Mouse (Mus musculus): ENCODE measurements around the gene Snrnp35.
"Not testable (repeated sequence)": the region's sequence is repeated elsewhere in the genome, so short reads cannot be mapped to it uniquely, and the experiment has no call there.

The Snrnp35 gene

DNA sequence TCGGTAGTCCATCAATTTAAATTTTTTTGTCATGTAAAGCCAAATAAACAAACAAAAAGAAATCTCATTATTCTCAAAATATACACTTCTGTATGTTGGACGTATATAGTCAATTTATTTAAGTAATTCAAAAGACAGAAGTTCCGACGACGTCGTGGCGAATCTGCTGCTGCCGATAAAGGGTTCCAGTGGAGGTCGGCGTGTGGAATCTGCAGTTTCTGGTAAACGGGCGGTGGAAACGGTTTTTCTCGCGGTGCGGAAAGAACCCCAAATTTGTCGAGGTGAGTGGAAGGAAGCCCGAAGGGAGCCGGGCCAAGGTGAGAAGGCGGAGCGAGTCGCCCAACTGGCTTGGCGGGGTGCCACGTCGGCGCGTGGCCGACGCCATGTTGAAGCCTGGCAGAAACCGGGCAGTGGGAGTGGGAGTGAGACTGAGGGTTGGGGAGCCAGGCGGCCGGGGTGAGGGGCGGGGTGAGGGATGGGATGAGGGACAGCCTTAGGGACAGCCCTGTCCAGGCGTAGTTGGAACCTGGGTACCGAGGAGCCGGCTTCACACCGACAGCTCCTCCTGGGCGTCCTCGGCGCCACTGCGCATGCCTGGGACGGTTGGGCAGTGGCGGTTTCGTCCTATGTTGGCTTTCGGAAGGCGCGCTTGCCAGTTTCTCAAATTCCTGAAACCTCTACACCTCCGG lies at the start of gene Snrnp35:
Gene Snrnp35 (plus strand): TSS at position 169 of the 689 bp plus-strand sequence.
- DNase-seq (ENCODE audit: low read depth, low spot score): peak; percentile 90

DNA sequence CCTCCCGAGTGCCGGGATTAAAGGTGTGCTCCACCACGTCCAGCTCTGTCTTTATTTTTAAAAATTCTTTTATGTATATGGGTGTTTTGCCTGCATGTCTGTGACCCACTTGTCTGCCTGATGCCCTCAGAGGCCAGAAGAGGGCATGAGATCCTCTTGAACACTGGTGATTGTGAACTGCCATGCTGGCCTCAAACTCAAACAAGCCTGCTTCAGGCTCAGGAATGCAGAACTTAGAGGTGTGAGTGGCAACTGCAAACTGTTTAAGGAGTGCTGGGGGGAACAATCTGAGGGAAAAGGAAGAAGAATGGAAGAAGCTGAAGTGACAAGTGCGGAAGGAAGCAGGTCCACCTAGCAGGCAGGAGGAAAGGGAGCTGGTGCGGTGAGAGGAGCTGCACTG lies 44.7 kb upstream of the Snrnp35 start:
- DNase-seq (ENCODE audit: low read depth, low spot score): no peak

DNA sequence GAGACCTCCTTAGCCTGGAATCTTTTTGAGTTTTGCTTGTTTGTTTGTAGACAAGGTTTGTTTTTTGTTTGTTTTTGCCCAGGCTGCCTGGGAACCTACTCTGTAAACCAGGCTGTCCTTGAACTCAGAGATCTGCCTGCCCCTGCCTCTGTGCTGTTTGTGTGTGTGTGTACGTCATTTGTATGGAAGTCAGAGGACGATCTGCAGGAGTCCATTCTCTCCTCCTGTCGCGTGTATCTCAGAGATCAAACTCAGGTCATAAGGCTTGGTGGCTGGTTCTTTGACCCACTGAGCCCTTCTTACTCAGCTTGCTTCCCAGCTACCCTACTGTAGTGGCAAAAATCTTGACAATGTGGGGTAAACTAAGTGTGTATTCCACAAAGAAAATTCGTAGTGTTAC lies 44.2 kb upstream of the Snrnp35 start:
- no peak for DNase-seq (ENCODE audit: low read depth, low spot score)

DNA sequence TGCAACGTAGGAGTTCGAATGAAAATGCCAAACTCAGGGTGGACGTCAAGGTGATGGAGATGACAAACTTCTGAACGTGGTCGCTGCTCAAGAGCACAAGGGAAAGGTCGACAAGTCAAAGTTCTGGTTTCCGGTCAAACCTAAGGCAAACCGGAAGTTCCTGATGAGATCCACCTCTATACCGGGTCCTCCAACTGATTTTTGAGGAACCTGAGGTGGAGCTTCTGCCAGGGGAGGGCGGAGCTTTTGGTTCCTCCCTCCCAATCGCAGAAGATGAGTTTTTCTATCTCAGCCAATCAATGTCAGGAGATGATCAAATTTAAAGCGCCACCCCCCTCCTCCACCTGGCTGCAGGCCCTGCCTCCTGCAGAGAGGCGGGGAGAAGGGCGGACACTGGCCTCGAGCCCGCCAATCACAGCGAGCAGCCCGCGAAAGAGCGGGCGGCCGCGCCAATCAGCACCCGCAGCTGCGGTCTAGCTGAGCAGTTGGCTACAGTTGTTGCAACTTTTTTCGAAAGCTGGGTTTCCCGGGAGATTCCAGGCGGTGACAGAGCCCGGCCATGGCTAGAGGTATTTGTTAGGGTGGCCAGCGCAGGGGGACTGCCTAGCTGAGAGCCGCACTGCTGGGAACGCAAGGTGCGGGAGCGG lies 43.4 kb upstream of the Snrnp35 start, which contains the start of gene Kmt5a:
Gene Kmt5a (plus strand): TSS at position 484 of the 647 bp plus-strand sequence.
- peak; percentile 99 for DNase-seq (ENCODE audit: low read depth, low spot score)

DNA sequence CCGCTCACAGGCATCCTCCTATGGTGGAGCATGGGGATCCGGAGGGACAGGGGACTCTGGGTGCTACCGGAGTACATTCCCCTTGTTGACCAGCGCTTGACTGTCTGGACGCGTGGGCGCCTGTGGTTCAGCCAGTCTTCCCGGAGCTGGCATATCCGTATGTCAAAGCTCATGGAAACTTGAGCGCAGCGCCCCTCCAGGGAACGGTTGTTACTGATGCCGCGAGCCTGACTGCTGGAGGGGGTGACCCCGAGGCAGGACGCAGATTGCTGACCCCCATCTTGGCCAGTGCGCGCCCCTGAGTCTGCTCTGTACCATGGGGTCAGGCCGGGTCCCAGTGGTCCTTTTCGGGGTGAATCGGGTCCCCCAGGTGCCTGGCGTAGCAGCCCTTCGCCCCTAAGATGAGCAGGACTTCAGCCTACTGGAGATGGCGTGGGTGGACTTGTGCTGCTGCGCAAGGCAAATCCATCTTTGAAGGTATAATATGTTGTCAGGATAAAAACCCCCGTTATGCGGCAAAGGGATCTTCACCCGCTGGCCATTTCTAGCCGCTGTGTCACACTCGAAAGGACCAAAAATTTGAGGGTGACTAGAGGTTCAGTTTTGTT lies 42.7 kb upstream of the Snrnp35 start:
- peak; percentile 63 for DNase-seq (ENCODE audit: low read depth, low spot score)

DNA sequence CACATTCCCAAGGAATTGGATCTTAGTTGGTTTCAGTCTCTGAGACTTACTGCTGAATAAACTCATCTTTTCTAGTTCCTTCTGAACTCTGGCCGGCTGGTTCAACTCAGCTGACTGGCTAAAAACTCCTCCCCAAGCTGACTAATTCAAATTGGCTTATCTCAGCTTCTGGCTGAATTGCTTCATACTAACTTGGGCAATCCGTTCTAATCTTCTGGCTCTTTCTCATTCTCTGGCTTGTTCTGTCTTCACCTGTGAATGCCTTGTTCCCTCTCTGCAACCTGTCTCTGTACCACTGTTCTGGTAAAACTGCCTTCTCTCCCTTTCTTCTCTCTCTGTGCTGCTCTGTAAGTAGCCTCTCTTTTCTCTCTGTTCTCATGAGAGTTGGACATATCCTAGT lies 40.3 kb upstream of the Snrnp35 start:
- no peak for DNase-seq (ENCODE audit: low read depth, low spot score)

DNA sequence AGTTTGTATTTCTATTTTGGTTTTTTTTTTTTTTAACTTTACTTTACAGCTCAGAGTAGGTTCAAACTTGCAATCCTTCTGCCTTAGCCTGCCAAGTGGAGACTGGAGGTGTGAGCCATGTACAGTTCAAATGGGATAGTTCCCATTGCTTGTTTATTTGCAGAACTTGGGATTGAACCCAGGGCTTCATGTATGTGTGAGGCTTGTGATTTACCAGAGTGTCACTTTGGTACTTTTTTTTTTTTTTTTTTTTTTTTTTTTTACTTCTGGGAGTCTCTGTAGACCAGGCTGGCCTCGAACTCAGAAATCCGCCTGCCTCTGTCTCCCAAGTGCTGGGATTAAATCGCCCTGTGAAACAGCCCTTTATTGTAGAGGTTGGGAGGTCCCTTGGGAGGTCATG lies 38.7 kb upstream of the Snrnp35 start:
- no peak for DNase-seq (ENCODE audit: low read depth, low spot score)

DNA sequence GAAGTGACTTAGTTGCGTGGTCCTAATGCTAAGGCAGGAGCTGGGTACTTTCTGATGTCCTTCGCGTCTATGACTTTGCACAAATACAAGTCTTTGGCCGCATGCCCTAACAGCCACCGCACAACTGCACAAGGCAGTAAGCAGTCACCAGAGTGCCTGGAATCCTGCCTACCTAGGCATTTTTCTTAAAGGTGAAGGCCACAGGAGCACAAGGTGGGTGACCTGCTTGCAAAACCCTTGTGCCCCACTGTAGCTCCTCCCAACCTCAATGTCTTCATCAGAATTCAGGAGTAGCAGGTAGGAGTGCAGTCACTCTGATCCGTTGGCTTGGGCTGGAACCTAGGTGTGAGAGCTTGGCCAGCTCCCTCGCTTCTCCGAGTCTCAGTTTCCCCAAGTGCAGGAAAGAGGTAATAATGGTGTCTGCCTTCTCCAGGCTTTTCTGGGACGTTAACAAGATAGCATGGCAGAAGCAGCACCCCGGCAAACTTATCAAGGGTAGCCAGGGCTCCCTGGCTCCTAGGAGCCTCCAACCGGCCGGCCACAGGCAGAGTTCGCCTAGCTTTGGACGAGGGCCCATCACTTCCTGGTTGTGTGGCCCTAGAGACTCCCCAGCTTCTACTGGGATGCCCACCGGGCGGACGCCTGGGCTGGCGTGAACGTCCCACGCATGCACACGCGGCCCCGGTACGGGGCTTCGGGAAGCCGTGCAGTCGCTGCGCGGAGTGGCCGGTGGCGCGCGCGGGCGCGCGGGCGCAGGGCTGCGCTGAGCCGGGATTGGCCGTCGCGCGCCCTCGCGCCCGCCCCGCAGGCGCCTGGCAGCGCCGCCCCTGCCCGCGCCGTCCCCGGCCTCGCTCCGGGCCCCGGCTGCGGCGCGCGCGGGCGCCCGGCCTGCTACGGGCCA lies 38.0 kb upstream of the Snrnp35 start:
- DNase-seq (ENCODE audit: low read depth, low spot score): peak; percentile 59

DNA sequence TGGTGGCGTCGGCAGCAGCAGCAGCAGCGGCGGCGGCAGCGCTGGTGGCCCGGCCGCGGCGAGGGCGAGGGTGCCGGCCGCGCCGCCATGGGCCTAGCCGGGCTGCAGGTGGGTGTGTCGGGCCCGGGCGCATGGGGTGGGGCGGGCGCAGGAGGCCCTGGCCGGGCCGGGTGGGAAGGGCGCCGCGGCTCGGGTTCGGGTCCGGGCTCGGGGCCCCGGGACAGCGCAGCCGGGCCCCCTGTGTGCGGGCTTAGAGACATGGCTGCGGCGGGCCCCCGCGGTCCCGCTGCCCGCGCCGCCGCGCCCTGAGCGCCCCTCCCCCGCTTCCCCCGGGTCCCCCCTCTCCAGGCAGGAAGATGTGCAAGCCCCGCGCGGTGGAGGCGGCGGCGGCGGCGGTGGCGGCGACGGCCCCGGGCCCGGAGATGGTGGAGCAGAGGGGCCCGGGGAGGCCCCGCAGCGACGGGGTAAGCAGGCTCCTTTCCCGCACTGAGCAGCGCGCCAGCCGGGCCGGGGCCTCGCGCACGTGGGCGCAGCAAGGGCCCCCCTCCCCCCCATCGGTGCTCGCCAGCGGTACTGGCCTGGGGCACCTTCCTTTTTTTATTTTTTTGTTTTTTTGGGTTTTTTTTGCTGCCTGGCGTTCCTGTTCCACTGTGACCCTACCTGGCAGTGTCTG lies 37.2 kb upstream of the Snrnp35 start:
- DNase-seq (ENCODE audit: low read depth, low spot score): no peak

DNA sequence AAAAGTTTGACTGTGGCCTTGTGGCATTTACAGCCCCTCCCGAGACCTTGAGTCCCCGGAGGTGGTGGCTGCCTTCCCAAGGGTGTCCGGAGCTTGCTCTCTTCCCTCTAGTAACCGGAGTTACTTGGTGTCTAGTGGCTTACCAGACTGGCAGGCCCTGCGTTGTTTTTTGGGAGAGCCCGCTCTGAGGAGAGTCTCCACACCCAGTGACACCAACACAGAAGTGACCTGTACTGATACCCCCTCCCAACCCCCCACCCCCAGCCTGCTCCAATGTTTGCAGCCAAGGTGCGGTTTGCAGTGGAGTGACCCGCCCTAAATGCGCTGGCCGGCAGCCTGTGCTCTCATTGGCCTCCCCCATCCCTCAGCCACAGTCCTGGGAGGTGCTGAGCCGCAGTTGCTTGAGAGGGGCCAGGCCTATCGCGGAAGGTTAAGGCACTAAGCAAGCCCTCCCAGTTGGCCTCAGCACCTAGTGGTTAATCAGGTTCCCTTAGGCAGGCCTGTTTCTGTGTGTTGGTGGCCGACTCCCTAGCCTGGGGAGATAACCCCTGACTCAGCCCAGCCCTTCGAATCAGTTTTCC lies 36.5 kb upstream of the Snrnp35 start:
- peak; percentile 91 for DNase-seq (ENCODE audit: low read depth, low spot score)

DNA sequence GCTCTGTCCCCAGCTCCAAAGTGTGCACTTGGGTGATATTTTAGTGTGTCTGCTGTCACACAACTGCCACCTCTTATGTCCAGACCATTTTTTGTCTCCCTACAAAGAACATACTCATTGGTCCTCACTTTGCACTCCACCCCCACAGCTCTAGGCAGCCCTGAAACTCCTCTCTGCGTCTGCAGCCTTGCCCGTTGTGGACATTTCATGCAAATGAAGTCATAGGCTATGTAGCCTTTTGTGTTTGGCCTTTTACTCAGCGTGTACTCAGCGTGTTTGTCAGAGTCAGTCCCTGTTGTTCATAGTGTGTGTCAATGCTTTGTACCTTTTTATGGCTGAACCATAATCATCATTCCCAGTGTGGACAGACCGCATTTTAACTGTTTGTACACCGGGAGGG lies 33.4 kb upstream of the Snrnp35 start:
- DNase-seq (ENCODE audit: low read depth, low spot score): no peak

DNA sequence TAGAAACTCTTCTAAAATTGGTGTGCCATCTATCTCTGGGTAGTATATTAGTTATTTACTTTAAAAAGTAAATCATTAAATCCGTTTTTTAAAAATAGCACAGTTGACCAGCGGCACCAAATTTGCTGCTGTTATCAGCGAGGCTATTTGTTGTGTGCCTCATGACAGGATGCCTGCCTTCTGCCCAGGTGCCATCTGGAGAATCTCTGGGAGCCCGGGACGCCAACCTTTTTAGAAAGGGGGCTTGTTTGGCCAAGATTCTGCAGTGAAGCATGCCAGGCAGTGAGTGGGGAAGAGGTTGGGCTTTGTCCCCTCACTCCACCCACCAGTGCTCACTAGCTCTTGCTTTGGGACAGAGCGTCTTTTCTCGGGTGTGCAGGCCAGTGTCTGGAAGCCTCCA lies 32.9 kb upstream of the Snrnp35 start:
- DNase-seq (ENCODE audit: low read depth, low spot score): no peak

DNA sequence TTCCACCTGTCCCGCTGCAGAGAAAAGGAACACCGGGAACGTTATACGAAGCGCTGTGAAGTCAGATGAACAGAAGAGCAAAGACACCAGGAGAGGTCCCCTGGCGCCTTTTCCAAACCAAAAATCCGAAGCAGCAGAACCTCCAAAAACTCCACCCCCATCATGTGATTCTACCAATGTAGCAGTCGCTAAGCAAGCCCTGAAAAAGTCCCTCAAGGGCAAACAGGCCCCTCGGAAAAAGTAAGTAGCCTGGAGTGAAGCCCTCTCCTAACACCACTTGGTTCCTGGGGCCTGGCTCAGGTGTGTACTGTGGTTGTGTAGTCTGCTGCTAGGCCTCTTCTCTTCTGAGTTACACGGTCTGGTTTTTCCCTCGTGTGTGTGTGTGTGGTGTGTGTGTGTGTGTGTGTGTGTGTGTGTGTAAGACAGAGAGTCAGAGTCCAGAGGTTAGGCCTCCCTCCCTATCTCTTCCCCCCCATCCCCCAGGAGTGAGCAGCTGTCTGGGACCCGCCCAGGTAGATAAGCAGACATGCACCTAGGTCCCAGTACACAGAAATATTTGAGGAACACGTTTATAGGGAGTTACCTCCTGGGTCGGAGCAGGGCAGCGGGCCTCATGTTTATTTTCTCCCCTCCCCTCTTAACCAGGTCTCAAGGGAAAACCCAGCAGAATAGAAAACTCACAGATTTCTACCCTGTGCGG lies 32.1 kb upstream of the Snrnp35 start:
- no peak for DNase-seq (ENCODE audit: low read depth, low spot score)

DNA sequence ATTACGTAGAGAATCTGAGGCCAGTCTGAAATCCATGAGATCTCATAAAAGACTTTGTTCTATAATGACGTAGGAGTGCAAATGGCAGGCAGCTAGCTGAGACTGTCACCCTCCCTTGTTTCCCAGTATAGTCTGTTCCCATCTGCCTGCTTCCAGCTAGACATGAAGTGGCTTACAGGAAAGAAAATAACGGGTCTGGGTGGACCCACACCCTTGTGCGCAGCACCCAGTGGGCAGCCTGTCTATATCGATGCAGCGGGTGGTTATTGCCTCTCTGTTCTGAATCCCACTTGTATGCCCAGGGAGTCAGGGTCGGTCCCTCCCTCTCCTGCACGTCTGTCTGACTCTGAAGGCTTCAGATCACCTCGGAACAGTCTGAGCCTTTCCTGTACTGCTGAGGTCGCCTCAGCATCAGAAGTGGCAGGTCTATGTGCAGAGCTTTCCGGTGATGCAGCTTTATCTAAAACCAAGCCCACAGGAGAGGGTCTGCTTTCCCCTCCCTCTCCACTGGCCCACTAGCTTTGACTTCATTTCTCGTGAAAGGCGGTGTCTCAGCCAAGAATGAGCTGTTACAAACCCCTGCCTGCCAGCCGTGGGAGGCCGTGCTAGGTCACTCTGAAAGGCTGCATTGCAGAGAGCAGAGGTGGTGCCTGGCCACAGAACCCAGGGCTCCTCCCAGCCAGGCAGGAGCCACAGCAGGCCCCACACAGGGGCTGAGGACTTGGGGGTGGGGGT lies 30.3 kb upstream of the Snrnp35 start:
- no peak for DNase-seq (ENCODE audit: low read depth, low spot score)

DNA sequence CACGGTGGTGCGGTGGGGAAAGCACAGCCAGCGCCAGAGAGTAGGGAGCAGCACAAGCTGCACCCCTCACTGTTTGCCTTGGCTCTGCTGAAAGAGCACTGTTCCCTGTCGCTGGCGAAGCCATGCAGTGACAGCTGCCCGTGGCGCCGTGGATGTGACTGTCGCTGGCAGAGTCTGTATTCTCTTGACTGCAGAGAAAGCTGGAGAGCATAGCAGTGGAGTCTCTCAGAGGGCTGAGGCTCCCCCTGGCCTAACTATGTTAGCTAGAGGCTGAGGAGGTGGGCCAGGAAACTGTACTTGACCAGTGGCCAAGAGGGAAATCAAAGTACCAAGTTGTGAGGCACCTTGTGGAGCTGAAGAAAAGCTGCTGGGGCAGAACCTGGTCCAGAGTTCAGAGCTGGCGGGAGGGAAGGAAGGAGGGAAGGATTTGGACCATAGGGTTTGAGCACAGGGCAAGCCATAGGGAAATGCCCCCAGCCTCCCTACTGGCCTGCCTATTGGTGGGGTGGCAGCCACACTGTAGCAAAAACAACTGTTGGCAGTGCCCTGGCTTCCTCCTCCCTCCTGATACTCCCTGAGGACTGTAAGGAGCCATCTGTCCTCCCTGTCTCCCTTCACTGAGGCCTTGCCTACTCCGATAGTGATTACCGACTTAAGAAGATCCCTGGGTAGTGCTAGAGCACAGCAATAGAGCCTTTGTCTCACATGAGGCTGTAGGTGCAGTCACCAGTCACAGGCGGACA lies 29.4 kb upstream of the Snrnp35 start:
- no peak for DNase-seq (ENCODE audit: low read depth, low spot score)

DNA sequence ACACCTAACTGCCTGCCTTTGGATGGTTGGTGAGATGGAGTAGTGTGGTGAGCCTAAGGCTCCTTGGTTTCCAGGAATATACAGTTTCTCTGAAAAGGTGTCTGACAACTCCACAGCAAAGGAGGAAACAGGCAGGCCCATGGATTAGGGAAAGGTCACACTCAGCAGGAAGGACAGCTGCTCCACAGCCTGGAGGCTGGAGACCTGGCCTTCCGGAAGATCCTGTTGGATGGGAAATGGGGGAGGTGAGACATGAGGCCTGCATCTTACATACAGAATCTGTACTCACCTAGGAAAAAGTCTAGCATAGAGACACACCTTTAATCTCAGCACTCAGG lies 28.9 kb upstream of the Snrnp35 start:
- DNase-seq (ENCODE audit: low read depth, low spot score): no peak

DNA sequence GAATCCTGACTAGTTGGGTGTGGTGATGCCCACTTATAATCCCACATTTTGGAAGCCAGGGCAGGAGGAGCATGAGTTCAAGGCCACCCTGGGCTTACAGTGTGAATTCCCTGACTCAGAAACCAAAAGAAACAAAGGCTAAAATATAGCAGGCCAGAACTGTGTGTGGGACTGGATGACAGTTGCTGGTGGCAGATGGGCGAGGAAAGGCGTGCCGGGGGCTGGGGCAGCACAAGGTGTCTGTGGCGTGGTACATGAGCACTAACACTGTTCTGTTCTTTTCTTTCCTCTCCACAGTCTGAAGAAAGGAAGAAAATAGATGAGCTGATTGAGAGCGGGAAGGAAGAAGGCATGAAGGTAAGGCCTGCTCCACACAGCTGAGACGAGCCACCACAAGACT lies 26.2 kb upstream of the Snrnp35 start:
- DNase-seq (ENCODE audit: low read depth, low spot score): no peak

DNA sequence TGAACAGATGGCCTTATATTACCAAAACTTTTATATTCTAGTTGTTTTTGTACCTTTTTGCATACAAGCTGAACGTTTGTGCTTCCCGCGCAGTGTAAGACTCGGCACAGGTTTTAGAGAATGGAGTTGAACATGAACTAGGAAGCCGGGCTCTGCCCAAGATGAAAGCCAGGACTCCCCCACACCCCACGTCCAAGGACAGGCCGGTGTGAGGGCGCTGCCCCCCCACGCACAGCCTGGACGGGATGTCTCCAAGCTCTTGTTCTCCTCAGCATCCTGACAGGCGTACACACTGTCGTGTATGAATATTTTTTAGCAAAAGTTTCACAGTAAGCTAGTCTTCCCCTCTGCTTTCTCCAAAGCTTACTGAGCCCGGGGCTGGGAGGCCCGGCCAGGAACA lies 22.0 kb upstream of the Snrnp35 start:
- not testable (repeated sequence) for DNase-seq (ENCODE audit: low read depth, low spot score)
